Mouse (Mus musculus): ENCODE measurements at regions not wholly inside any gene's neighbourhood (a gene's known extent, or its start where the extent isn't known, plus 50 kb on each side); places are given as distances from the start of the nearest gene placed in this dataset.

- H3K27ac ChIP-seq (replicated peaks) = no peak overlapping the region
- H3K9ac ChIP-seq (replicated peaks) = no peak overlapping the region
- H3K4me1 ChIP-seq = peaks cover 8% of the 10 kb centered on the region; the same call in 1 of the 2 replicates
- H3K4me2 ChIP-seq (replicated peaks) = no peak overlapping the region
- no peak overlapping the region for H3K4me3 ChIP-seq
- H3K27me3 ChIP-seq = no peaks in the 10 kb centered on the region
- no peaks in the 10 kb centered on the region for H3K9me3 ChIP-seq
- no peak for ATAC-seq (ENCODE audit: low FRiP score, low read depth)
- H3K36me3 ChIP-seq = no peaks in the 10 kb centered on the region
Observed at GRCm38 (mm10) chr17:72993134-72993533, 75.0 kb downstream of the Lbh start.

- H3K27ac ChIP-seq (replicated peaks) = no peak overlapping the region
- H3K9ac ChIP-seq (replicated peaks) = no peak overlapping the region
- H3K9me3 ChIP-seq = no peaks in the 10 kb centered on the region
- no peak for ATAC-seq (ENCODE audit: low FRiP score, low read depth)
- H3K4me3 ChIP-seq = no peak overlapping the region
- H3K36me3 ChIP-seq = no peaks in the 10 kb centered on the region
- 59% methylated on average over 7 of the region's 7 CpGs for WGBS
- no peak overlapping the region for H3K4me2 ChIP-seq (replicated peaks)
- peaks cover 8% of the 10 kb centered on the region; the same call in 1 of the 2 replicates for H3K4me1 ChIP-seq
- H3K27me3 ChIP-seq = no peaks in the 10 kb centered on the region
Observed at GRCm38 (mm10) chr17:72993626-72994025, 75.5 kb downstream of the Lbh start.

GRCm38 (mm10) chr17:72996539-72996938, 78.4 kb downstream of the Lbh start:
- no peak overlapping the region for H3K27ac ChIP-seq (replicated peaks)
- H3K4me1 ChIP-seq = peaks cover 8% of the 10 kb centered on the region; the same call in 1 of the 2 replicates
- WGBS = 85% methylated on average over 7 of the region's 7 CpGs
- no peak overlapping the region for H3K9ac ChIP-seq (replicated peaks)
- no peak overlapping the region for H3K4me3 ChIP-seq
- no peaks in the 10 kb centered on the region for H3K36me3 ChIP-seq
- ATAC-seq (ENCODE audit: low FRiP score, low read depth) = no peak
- H3K27me3 ChIP-seq = no peaks in the 10 kb centered on the region
- no peak overlapping the region for H3K4me2 ChIP-seq (replicated peaks)
- no peaks in the 10 kb centered on the region for H3K9me3 ChIP-seq

GRCm38 (mm10) chr17:72997301-72997921, 79.3 kb downstream of the Lbh start:
- 0 out of 2 replicates have a peak, but pooled peaks have one; percentile 23 for ATAC-seq (ENCODE audit: low FRiP score, low read depth)
- 18% methylated on average over 5 of the region's 5 CpGs for WGBS
- Histone ChIP-seq H3K36me3 (no peaks in the 10 kb centered on the region), H3K4me2 (replicated peaks) (no peak overlapping the region), H3K9me3 (no peaks in the 10 kb centered on the region), H3K27me3 (no peaks in the 10 kb centered on the region), H3K27ac (replicated peaks) (no peak overlapping the region), H3K4me3 (no peak overlapping the region), H3K9ac (replicated peaks) (no peak overlapping the region), H3K4me1 (peaks cover 8% of the 10 kb centered on the region; the same call in 1 of the 2 replicates)

GRCm38 (mm10) chr17:73005100-73005499, 87.0 kb downstream of the Lbh start:
- no peak for ATAC-seq (ENCODE audit: low FRiP score, low read depth)
- WGBS = 94% methylated on average over 9 of the region's 9 CpGs

GRCm38 (mm10) chr17:73008901-73009300, 90.8 kb downstream of the Lbh start:
- H3K9ac ChIP-seq (replicated peaks) = no peak overlapping the region
- ATAC-seq (ENCODE audit: low FRiP score, low read depth) = no peak
- no peak overlapping the region for H3K4me2 ChIP-seq (replicated peaks)
- no peaks in the 10 kb centered on the region for H3K4me1 ChIP-seq
- no peaks in the 10 kb centered on the region for H3K9me3 ChIP-seq
- WGBS = 59% methylated on average over 4 of the region's 4 CpGs
- no peaks in the 10 kb centered on the region for H3K36me3 ChIP-seq
- H3K27ac ChIP-seq (replicated peaks) = no peak overlapping the region
- H3K27me3 ChIP-seq = no peaks in the 10 kb centered on the region
- no peak overlapping the region for H3K4me3 ChIP-seq

More at GRCm38 (mm10) chr17:73005100-73005499, 87.0 kb downstream of the Lbh start:
- no peaks in the 10 kb centered on the region for H3K36me3 ChIP-seq
- no peak overlapping the region for H3K4me3 ChIP-seq
- H3K27ac ChIP-seq (replicated peaks) = no peak overlapping the region
- H3K4me1 ChIP-seq = no peaks in the 10 kb centered on the region
- no peak overlapping the region for H3K9ac ChIP-seq (replicated peaks)
- no peaks in the 10 kb centered on the region for H3K27me3 ChIP-seq
- H3K9me3 ChIP-seq = no peaks in the 10 kb centered on the region
- no peak overlapping the region for H3K4me2 ChIP-seq (replicated peaks)

- ATAC-seq (ENCODE audit: low FRiP score, low read depth) = no peak
- WGBS = 92% methylated on average over 4 of the region's 4 CpGs
- no peak overlapping the region for H3K4me3 ChIP-seq
- no peaks in the 10 kb centered on the region for H3K9me3 ChIP-seq
- no peaks in the 10 kb centered on the region for H3K36me3 ChIP-seq
- H3K4me1 ChIP-seq = no peaks in the 10 kb centered on the region
- no peaks in the 10 kb centered on the region for H3K27me3 ChIP-seq
- no peak overlapping the region for H3K4me2 ChIP-seq (replicated peaks)
- H3K27ac ChIP-seq (replicated peaks) = no peak overlapping the region
- no peak overlapping the region for H3K9ac ChIP-seq (replicated peaks)
Observed at GRCm38 (mm10) chr17:73009962-73010361, 91.9 kb downstream of the Lbh start.

- 47% methylated on average over 6 of the region's 6 CpGs for WGBS
- Histone ChIP-seq H3K9me3 (no peaks in the 10 kb centered on the region), H3K4me1 (no peaks in the 10 kb centered on the region), H3K4me2 (replicated peaks) (no peak overlapping the region), H3K27ac (replicated peaks) (no peak overlapping the region), H3K27me3 (no peaks in the 10 kb centered on the region), H3K36me3 (no peaks in the 10 kb centered on the region), H3K4me3 (no peak overlapping the region), H3K9ac (replicated peaks) (no peak overlapping the region)
- no peak for ATAC-seq (ENCODE audit: low FRiP score, low read depth)
Observed at GRCm38 (mm10) chr17:73012356-73012755, 94.3 kb downstream of the Lbh start.

- Histone ChIP-seq H3K27me3 (no peaks in the 10 kb centered on the region), H3K4me3 (no peak overlapping the region), H3K4me1 (no peaks in the 10 kb centered on the region), H3K9me3 (no peaks in the 10 kb centered on the region), H3K4me2 (replicated peaks) (no peak overlapping the region), H3K9ac (replicated peaks) (no peak overlapping the region), H3K27ac (replicated peaks) (no peak overlapping the region), H3K36me3 (no peaks in the 10 kb centered on the region)
- 69% methylated on average over 5 of the region's 5 CpGs for WGBS
- ATAC-seq (ENCODE audit: low FRiP score, low read depth) = no peak
Observed at GRCm38 (mm10) chr17:73012954-73013353, 94.8 kb upstream of the Lclat1 start.

- H3K4me3 ChIP-seq = no peak overlapping the region
- H3K27me3 ChIP-seq = no peaks in the 10 kb centered on the region
- H3K9me3 ChIP-seq = no peaks in the 10 kb centered on the region
- ATAC-seq (ENCODE audit: low FRiP score, low read depth) = no peak
- no peak overlapping the region for H3K4me2 ChIP-seq (replicated peaks)
- 56% methylated on average over 9 of the region's 9 CpGs for WGBS
- H3K9ac ChIP-seq (replicated peaks) = no peak overlapping the region
- no peaks in the 10 kb centered on the region for H3K36me3 ChIP-seq
- no peak overlapping the region for H3K27ac ChIP-seq (replicated peaks)
- H3K4me1 ChIP-seq = no peaks in the 10 kb centered on the region
Observed at GRCm38 (mm10) chr17:73014090-73014853, 93.5 kb upstream of the Lclat1 start.

GRCm38 (mm10) chr17:73017173-73017572, 90.6 kb upstream of the Lclat1 start:
- H3K36me3 ChIP-seq = no peaks in the 10 kb centered on the region
- H3K9ac ChIP-seq (replicated peaks) = no peak overlapping the region
- 89% methylated on average over 5 of the region's 5 CpGs for WGBS
- no peak overlapping the region for H3K4me3 ChIP-seq
- H3K4me1 ChIP-seq = no peaks in the 10 kb centered on the region
- ATAC-seq (ENCODE audit: low FRiP score, low read depth) = no peak
- H3K4me2 ChIP-seq (replicated peaks) = no peak overlapping the region
- no peaks in the 10 kb centered on the region for H3K9me3 ChIP-seq
- no peaks in the 10 kb centered on the region for H3K27me3 ChIP-seq
- H3K27ac ChIP-seq (replicated peaks) = no peak overlapping the region

- WGBS = 80% methylated on average over 8 of the region's 8 CpGs
Observed at GRCm38 (mm10) chr17:73022630-73023051, 85.1 kb upstream of the Lclat1 start.

More at GRCm38 (mm10) chr17:73022630-73023051, 85.1 kb upstream of the Lclat1 start:
- Histone ChIP-seq H3K27ac (replicated peaks) (no peak overlapping the region), H3K9me3 (no peaks in the 10 kb centered on the region), H3K4me1 (no peaks in the 10 kb centered on the region), H3K9ac (replicated peaks) (no peak overlapping the region), H3K4me2 (replicated peaks) (no peak overlapping the region), H3K4me3 (no peak overlapping the region), H3K27me3 (no peaks in the 10 kb centered on the region), H3K36me3 (no peaks in the 10 kb centered on the region)
- ATAC-seq (ENCODE audit: low FRiP score, low read depth) = no peak

Data from midbrain, embryonic 12.5 days (tissue).